Mouse (Mus musculus) kidney, adult 8-10 months (tissue): ENCODE measurements around the gene Ceacam20.
A peak's percentile ranks its signal among the peaks of the same experiment; 100 is the strongest.
"Not testable (repeated sequence)": the region's sequence is repeated elsewhere in the genome, so short reads cannot be mapped to it uniquely, and the experiment has no call there.

Experiments
- DNase-seq, 2 experiments: peaks; one replicate each; pipeline ENCODE4 v3.0.0; 2022

Gene Ceacam20

GRCm38 (mm10) chr7:19964985-19965579, at the start of gene Ceacam20:
Gene Ceacam20 (plus strand): TSS chr7:19965412.
- DNase-seq: peak; percentile 36 to 47

- DNase-seq: no peak
Measured at GRCm38 (mm10) chr7:19920166-19920505, 45.1 kb upstream of the Ceacam20 start.

- peak; percentile 83 to 86 for DNase-seq
Measured at GRCm38 (mm10) chr7:19920506-19921261, 44.5 kb upstream of the Ceacam20 start, which contains the start of gene Pvr. Gene Pvr (minus strand): TSS chr7:19921160.

- no peak for DNase-seq
Measured at GRCm38 (mm10) chr7:19923354-19923753, 41.9 kb upstream of the Ceacam20 start.

- DNase-seq: no peak
Measured at GRCm38 (mm10) chr7:19923797-19924196, 41.4 kb upstream of the Ceacam20 start.

GRCm38 (mm10) chr7:19925376-19925775, 39.8 kb upstream of the Ceacam20 start:
- DNase-seq: no peak

- DNase-seq: peak in 1 of 2 experiments; percentile 29
Measured at GRCm38 (mm10) chr7:19926849-19927480, 38.2 kb upstream of the Ceacam20 start.

- no peak for DNase-seq
Measured at GRCm38 (mm10) chr7:19928486-19928885, 36.7 kb upstream of the Ceacam20 start.

- DNase-seq: not testable (repeated sequence)
Measured at GRCm38 (mm10) chr7:19930481-19930880, 34.7 kb upstream of the Ceacam20 start.

- DNase-seq: no peak
Measured at GRCm38 (mm10) chr7:19932133-19932876, 32.9 kb upstream of the Ceacam20 start.

GRCm38 (mm10) chr7:19932877-19933809, 32.1 kb upstream of the Ceacam20 start:
- peak; percentile 40 to 58 for DNase-seq

GRCm38 (mm10) chr7:19935171-19935751, 30.0 kb upstream of the Ceacam20 start:
- DNase-seq: no peak

GRCm38 (mm10) chr7:19935961-19936360, 29.3 kb upstream of the Ceacam20 start:
- DNase-seq: peak in 1 of 2 experiments; percentile 52

GRCm38 (mm10) chr7:19937229-19937821, 27.9 kb upstream of the Ceacam20 start:
- DNase-seq: no peak

- DNase-seq: peak; percentile 82 to 84
Measured at GRCm38 (mm10) chr7:19939555-19940235, 25.5 kb upstream of the Ceacam20 start.

GRCm38 (mm10) chr7:19940256-19940655, 25.0 kb upstream of the Ceacam20 start:
- peak; percentile 37 to 39 for DNase-seq

- DNase-seq: no peak
Measured at GRCm38 (mm10) chr7:19944709-19945108, 20.5 kb upstream of the Ceacam20 start.

- DNase-seq: no peak
Measured at GRCm38 (mm10) chr7:19945201-19945600, 20.0 kb upstream of the Ceacam20 start.

- no peak for DNase-seq
Measured at GRCm38 (mm10) chr7:19945821-19946515, 19.2 kb upstream of the Ceacam20 start.

GRCm38 (mm10) chr7:19948956-19949355, 16.3 kb upstream of the Ceacam20 start:
- DNase-seq: no peak
